Mouse (Mus musculus): ENCODE measurements at regions not wholly inside any gene's neighbourhood (a gene's known extent, or its start where the extent isn't known, plus 50 kb on each side); places are given as distances from the start of the nearest gene placed in this dataset.

DNA sequence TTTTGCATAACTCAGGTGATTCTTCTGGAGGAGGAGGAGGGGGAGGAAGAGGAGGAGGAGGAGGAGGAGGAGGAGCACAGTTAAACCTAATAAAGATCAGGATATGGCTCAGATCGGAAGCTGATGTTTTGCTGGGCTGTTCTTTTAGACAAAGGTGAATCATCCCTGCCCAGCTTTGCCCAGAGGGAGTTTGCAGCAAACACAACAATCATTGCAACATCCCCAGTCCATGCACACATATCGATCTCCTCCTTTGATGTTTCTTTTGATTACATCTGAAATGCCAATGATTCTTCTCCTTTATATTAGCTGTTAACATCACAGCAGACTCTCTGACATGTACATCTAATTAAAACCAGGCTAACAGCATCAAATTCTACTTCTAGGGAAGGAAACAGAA is 156.9 kb downstream of the Dad1 start:
- WGBS = 82% methylated on average over 2 of the region's 2 CpGs
- DNase-seq (ENCODE audit: low read depth in 1 of 2, low spot score in 2 of 2) = no peak

DNA sequence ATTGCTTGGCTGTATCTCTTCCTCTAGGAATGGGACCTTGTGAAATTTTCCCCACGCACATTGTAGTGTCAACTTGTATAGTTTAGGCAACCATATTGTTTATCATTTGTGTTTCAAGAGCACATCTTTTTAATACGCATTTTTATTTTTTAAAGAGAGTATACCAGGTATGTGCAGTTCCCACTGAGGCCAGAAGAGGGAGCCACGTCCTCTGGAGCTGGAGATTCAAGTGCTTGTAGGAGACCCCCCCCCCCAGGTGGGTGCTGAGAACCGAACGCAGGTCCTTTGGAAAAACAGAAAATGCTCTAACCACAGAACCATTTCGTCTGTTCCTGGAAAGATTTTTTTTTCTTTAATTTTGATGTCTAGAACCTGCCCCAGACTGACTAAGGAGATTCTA is 161.5 kb downstream of the Dad1 start:
- Histone ChIP-seq H3K4me1 (ENCODE audit: control insufficient read depth, insufficient read depth, insufficient read length) (no peaks in the 10 kb centered on the region), H3K27ac (ENCODE audit: insufficient read depth, low read length) (no peak overlapping the region), H3K27me3 (ENCODE audit: control insufficient read depth, insufficient read depth, low read length) (no peaks in the 10 kb centered on the region), H3K4me3 (ENCODE audit: extremely low read depth, insufficient read depth, insufficient read length) (no peak overlapping the region), H3K36me3 (ENCODE audit: control insufficient read depth, insufficient read depth, low read length) (no peaks in the 10 kb centered on the region)
- DNase-seq (ENCODE audit: low read depth in 1 of 2, low spot score in 2 of 2) = no peak
- 86% methylated on average over 6 of the region's 6 CpGs for WGBS
- TF ChIP-seq POLR2A (IDR thresholded peaks at IDR 0.05; ENCODE audit: low read depth, low read length) = no peak
- no peak for TF ChIP-seq CTCF (IDR thresholded peaks at IDR 0.05; ENCODE audit: extremely low read depth, insufficient read depth, insufficient read length, insufficient replicate concordance)

More for the DNA sequence above, 156.9 kb downstream of the Dad1 start:
- Histone ChIP-seq H3K36me3 (ENCODE audit: control insufficient read depth, insufficient read depth, low read length) (no peaks in the 10 kb centered on the region), H3K4me1 (ENCODE audit: control insufficient read depth, insufficient read depth, insufficient read length) (no peaks in the 10 kb centered on the region), H3K27me3 (ENCODE audit: control insufficient read depth, insufficient read depth, low read length) (no peaks in the 10 kb centered on the region), H3K4me3 (ENCODE audit: extremely low read depth, insufficient read depth, insufficient read length) (no peak overlapping the region), H3K27ac (ENCODE audit: insufficient read depth, low read length) (no peak overlapping the region)
- TF ChIP-seq CTCF (IDR thresholded peaks at IDR 0.05; ENCODE audit: extremely low read depth, insufficient read depth, insufficient read length, insufficient replicate concordance) (no peak), POLR2A (IDR thresholded peaks at IDR 0.05; ENCODE audit: low read depth, low read length) (no peak)

DNA sequence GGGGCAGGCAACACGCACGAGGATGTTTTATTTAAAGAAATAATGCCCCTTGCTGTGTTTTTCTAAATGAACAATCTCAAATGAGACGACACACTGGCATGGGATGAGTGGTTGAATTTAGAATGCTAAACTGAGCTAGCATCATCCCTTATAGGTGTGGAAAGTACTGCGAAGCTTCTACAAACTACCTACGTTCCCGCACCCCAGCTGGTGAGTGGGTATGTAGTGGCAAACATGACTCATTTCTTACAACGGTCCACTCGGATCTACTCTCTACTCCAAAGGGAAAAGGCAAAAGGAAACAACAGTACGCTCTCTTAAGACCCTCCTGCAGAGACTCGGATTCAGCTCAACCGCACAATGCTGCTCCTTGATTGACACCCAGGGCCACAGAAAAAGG is 167.2 kb downstream of the Dad1 start:
- TF ChIP-seq POLR2A (IDR thresholded peaks at IDR 0.05; ENCODE audit: low read depth, low read length) (no peak), CTCF (IDR thresholded peaks at IDR 0.05; ENCODE audit: extremely low read depth, insufficient read depth, insufficient read length, insufficient replicate concordance) (no peak)
- Histone ChIP-seq H3K27me3 (ENCODE audit: control insufficient read depth, insufficient read depth, low read length) (no peaks in the 10 kb centered on the region), H3K4me1 (ENCODE audit: control insufficient read depth, insufficient read depth, insufficient read length) (no peaks in the 10 kb centered on the region), H3K27ac (ENCODE audit: insufficient read depth, low read length) (no peak overlapping the region), H3K4me3 (ENCODE audit: extremely low read depth, insufficient read depth, insufficient read length) (no peak overlapping the region), H3K36me3 (ENCODE audit: control insufficient read depth, insufficient read depth, low read length) (no peaks in the 10 kb centered on the region)
- DNase-seq (ENCODE audit: low read depth in 1 of 2, low spot score in 2 of 2) = no peak
- 84% methylated on average over 11 of the region's 11 CpGs for WGBS

DNA sequence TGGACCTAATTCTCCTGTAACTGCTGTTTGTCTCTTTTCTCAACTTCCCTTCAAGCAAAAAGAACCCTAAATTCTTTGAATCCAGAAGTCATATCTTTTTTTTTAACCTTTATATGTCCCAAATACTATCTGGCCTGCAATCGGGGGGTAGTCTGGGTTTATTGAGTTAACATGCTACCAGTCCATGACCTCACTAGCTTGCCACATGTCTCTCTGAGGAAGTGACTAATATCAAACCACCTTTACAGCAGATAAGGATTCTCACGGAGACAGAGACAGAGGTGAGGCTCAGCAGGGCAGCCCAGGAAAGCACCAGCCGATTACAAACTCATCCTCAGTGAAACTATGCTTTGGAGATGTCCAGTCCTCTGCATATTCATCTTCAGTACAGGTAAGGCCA is 179.2 kb downstream of the Dad1 start:
- 69% methylated on average over 3 of the region's 3 CpGs for WGBS
- no peak for TF ChIP-seq CTCF (IDR thresholded peaks at IDR 0.05; ENCODE audit: extremely low read depth, insufficient read depth, insufficient read length, insufficient replicate concordance)
- no peak for TF ChIP-seq POLR2A (IDR thresholded peaks at IDR 0.05; ENCODE audit: low read depth, low read length)
- H3K27ac ChIP-seq (ENCODE audit: insufficient read depth, low read length) = no peak overlapping the region

DNA sequence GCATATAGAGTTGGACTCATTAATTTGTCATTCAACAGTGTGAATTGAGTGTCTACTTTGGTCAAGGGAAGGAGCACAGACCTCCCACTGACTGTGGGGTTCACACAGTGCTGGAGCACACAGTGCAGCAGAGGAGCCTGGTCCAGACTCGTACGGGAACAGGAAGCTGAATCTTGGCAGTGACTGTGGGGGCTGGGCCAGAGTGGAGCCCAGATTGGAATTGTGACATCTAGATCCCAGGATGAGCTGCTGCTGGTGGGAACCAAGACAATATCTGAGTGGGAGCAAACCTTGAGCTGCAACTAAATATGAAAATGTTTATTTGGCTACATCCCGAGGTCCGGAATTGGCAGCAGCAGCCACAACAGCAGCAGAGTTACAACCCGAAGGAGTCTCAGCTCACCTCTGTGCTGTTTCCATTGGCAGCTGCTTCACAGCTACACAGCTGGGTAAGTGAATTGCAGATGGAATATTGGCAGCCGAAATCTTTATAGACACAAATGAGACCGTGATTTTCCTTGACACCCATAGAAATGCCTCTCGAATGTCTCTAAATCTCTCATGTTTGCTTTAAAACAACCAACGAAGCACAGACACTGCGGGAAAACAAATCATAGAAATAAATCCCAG is 181.5 kb downstream of the Dad1 start:
- TF ChIP-seq CTCF (IDR thresholded peaks at IDR 0.05; ENCODE audit: extremely low read depth, insufficient read depth, insufficient read length, insufficient replicate concordance) (no peak), POLR2A (IDR thresholded peaks at IDR 0.05; ENCODE audit: low read depth, low read length) (no peak)
- Histone ChIP-seq H3K27me3 (ENCODE audit: control insufficient read depth, insufficient read depth, low read length) (no peaks in the 10 kb centered on the region), H3K27ac (ENCODE audit: insufficient read depth, low read length) (no peak overlapping the region), H3K4me1 (ENCODE audit: control insufficient read depth, insufficient read depth, insufficient read length) (no peaks in the 10 kb centered on the region), H3K36me3 (ENCODE audit: control insufficient read depth, insufficient read depth, low read length) (no peaks in the 10 kb centered on the region), H3K4me3 (ENCODE audit: extremely low read depth, insufficient read depth, insufficient read length) (no peak overlapping the region)
- 76% methylated on average over 10 of the region's 10 CpGs for WGBS
- DNase-seq (ENCODE audit: low read depth in 1 of 2, low spot score in 2 of 2) = no peak

More for the DNA sequence above, 179.2 kb downstream of the Dad1 start:
- Histone ChIP-seq H3K4me3 (ENCODE audit: extremely low read depth, insufficient read depth, insufficient read length) (no peak overlapping the region), H3K36me3 (ENCODE audit: control insufficient read depth, insufficient read depth, low read length) (no peaks in the 10 kb centered on the region), H3K4me1 (ENCODE audit: control insufficient read depth, insufficient read depth, insufficient read length) (no peaks in the 10 kb centered on the region), H3K27me3 (ENCODE audit: control insufficient read depth, insufficient read depth, low read length) (no peaks in the 10 kb centered on the region)
- DNase-seq (ENCODE audit: low read depth in 1 of 2, low spot score in 2 of 2) = no peak

DNA sequence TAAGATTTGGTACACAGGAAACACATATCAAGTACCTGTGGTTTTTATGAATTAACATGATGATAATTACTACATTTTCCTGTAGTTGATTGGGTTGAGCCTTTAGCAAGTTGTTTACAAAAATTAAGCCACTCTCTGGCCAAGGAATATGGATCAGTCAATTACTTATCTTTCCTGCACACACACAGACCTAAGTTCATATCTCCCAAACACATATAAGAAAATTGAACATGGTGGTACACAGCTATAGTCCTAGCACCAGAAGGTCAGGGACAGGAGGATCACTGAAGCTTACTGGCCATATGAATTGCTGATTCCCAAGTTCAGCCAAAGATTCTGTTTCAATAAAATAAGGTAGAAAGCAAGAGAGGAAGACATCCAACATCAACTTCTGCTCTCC is 183.7 kb downstream of the Dad1 start:
- H3K27ac ChIP-seq (ENCODE audit: insufficient read depth, low read length) = no peak overlapping the region
- no peaks in the 10 kb centered on the region for H3K4me1 ChIP-seq (ENCODE audit: control insufficient read depth, insufficient read depth, insufficient read length)
- no peak for TF ChIP-seq CTCF (IDR thresholded peaks at IDR 0.05; ENCODE audit: extremely low read depth, insufficient read depth, insufficient read length, insufficient replicate concordance)
- no peak for TF ChIP-seq POLR2A (IDR thresholded peaks at IDR 0.05; ENCODE audit: low read depth, low read length)
- no peaks in the 10 kb centered on the region for H3K36me3 ChIP-seq (ENCODE audit: control insufficient read depth, insufficient read depth, low read length)
- no peaks in the 10 kb centered on the region for H3K27me3 ChIP-seq (ENCODE audit: control insufficient read depth, insufficient read depth, low read length)
- no peak for DNase-seq (ENCODE audit: low read depth in 1 of 2, low spot score in 2 of 2)
- no peak overlapping the region for H3K4me3 ChIP-seq (ENCODE audit: extremely low read depth, insufficient read depth, insufficient read length)

DNA sequence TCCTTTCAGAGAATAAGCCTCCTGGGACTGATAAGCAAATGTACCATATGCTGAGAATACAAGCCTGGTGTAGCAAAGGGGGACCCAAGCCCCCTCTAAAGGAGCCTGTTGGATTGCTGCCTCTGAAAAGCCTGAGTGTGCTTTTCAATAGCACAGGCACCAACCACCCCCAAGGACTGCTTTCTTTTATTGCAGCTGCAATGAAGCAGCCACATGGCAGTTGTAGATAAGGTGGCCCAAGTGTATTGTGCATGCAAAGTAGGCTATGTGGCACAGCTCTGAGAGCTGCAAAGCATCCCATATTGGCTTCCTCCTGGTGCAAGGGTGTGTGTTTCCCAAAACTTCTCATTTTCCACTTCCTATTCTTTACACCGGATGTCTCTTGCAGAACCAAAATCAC is 185.2 kb downstream of the Dad1 start:
- no peaks in the 10 kb centered on the region for H3K27me3 ChIP-seq (ENCODE audit: control insufficient read depth, insufficient read depth, low read length)
- H3K27ac ChIP-seq (ENCODE audit: insufficient read depth, low read length) = no peak overlapping the region
- no peak overlapping the region for H3K4me3 ChIP-seq (ENCODE audit: extremely low read depth, insufficient read depth, insufficient read length)
- H3K36me3 ChIP-seq (ENCODE audit: control insufficient read depth, insufficient read depth, low read length) = no peaks in the 10 kb centered on the region
- WGBS = 65% methylated on average over 1 of the region's 1 CpGs
- TF ChIP-seq POLR2A (IDR thresholded peaks at IDR 0.05; ENCODE audit: low read depth, low read length) = no peak
- TF ChIP-seq CTCF (IDR thresholded peaks at IDR 0.05; ENCODE audit: extremely low read depth, insufficient read depth, insufficient read length, insufficient replicate concordance) = no peak
- H3K4me1 ChIP-seq (ENCODE audit: control insufficient read depth, insufficient read depth, insufficient read length) = no peaks in the 10 kb centered on the region
- no peak for DNase-seq (ENCODE audit: low read depth in 1 of 2, low spot score in 2 of 2)

Measured in spleen, adult 2 months (tissue).